Mouse (Mus musculus): Measurements from ENCODE around the gene Ets2. TPM values are rescaled to one million over a fixed set of nuclear protein-coding genes. Genes with fewer than 3 reads are reported as not detected.

The Ets2 gene
- total and polyA plus RNA-seq, 3 experiments: 49.4 to 138 (median 74.7) TPM

DNA sequence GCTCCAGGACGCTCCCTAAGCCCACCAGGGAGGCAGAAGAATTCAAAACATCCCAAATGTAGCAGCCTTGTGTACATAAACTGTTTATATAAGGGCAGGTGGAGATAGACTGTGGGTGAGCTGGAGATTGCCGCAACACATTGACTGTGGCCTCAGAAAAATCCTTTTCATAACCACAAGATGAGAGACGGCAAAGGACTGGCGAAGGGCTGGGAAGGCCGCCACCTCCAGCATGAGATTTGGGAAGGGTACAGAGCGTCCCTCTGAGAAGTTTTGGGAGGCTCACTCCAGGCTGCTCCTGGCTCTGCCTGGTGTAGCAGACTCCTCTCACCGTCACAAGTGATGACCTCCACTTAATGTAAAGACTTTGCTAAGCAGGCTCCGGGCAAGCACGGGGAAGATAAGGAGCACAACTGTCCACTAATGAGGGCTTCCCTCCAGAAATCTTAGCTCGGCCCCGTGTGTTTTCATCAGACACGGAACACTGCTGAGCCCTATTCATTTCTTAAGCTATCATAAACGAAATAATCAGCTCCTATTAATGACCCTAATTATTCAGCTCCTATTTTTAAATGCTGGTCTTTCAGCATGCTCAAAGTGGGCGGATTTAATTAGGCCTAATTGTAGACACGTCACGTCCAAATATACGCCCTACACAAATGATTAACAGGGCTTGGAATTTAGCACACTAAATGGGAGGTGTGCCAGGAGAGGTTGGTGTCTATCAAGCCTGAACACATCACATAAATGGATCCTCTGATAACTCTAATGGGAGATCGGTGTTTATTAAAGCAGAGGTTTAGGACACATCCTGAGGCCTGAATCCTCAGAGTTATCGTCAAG, 33.5 kb upstream of the Ets2 start:
- H3K27me3 ChIP-seq (ENCODE audit: insufficient read depth, low read length): peaks cover 38% of the 10 kb centered on the region
- TF ChIP-seq POLR2AphosphoS5 (IDR thresholded peaks at IDR 0.05; ENCODE audit: insufficient replicate concordance, low read depth, low read length) (no peak), GATA2 (IDR thresholded peaks at IDR 0.05; ENCODE audit: borderline replicate concordance, low read depth, low read length) (no peak), CTCF (IDR thresholded peaks at IDR 0.05; ENCODE audit: low read depth, low read length) (no peak), TAL1 (conservative IDR thresholded peaks at IDR 0.05; ENCODE audit: low read depth, low read length) (no peak), GATA1 (IDR thresholded peaks at IDR 0.05; ENCODE audit: borderline replicate concordance, low read length) (no peak)

DNA sequence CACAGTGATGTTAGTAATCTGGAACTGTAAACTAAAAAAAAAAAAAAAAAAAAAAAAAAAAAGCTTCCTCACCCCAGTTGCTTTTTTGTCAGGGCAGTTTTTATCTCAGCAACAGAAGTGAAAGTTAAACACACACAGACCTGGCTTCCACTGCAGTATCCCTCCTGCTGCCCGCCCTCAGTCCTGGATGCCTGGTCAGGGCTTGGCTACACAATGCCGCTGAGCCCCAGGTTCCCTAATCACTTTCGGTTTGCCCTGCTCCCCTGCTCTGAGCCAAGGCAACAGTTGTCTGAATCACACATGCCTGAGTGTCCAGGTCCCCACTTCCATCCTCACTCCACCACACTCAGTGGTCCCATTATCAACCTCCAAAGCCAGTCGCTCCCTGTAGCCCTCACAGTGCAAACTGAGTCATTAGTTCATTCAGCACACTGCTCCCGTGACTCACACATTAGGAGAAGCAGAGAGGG, 27.4 kb upstream of the Ets2 start:
- TF ChIP-seq GATA2 (IDR thresholded peaks at IDR 0.05; ENCODE audit: borderline replicate concordance, low read depth, low read length): no peak
- no peak for TF ChIP-seq POLR2AphosphoS5 (IDR thresholded peaks at IDR 0.05; ENCODE audit: insufficient replicate concordance, low read depth, low read length)
- TF ChIP-seq CTCF (IDR thresholded peaks at IDR 0.05; ENCODE audit: low read depth, low read length): no peak
- no peak for TF ChIP-seq GATA1 (IDR thresholded peaks at IDR 0.05; ENCODE audit: borderline replicate concordance, low read length)
- TF ChIP-seq TAL1 (conservative IDR thresholded peaks at IDR 0.05; ENCODE audit: low read depth, low read length): no peak
- H3K4me1 ChIP-seq (ENCODE audit: insufficient read depth, low read depth, low read length): peaks cover 5% of the 10 kb centered on the region
- peaks cover 38% of the 10 kb centered on the region for H3K27me3 ChIP-seq (ENCODE audit: insufficient read depth, low read length)
- DNase-seq (ENCODE audit: low spot score) (no peak), ATAC-seq (ENCODE audit: extremely low read depth, insufficient number of reproducible peaks, low FRiP score, poor library complexity, severe bottlenecking) (no peak)
- no peaks in the 10 kb centered on the region for H3K9me3 ChIP-seq (replicated peaks)
- no peak overlapping the region for H3K4me3 ChIP-seq (ENCODE audit: low read depth, low read length)
- no peaks in the 10 kb centered on the region for H3K36me3 ChIP-seq (replicated peaks)

More for the DNA sequence above, 33.5 kb upstream of the Ets2 start:
- ATAC-seq (ENCODE audit: extremely low read depth, insufficient number of reproducible peaks, low FRiP score, poor library complexity, severe bottlenecking) (no peak), DNase-seq (ENCODE audit: low spot score) (no peak)
- Histone ChIP-seq H3K4me3 (ENCODE audit: low read depth, low read length) (no peak overlapping the region), H3K4me1 (ENCODE audit: insufficient read depth, low read depth, low read length) (peaks cover under 1% of the 10 kb centered on the region), H3K36me3 (replicated peaks) (no peaks in the 10 kb centered on the region), H3K9me3 (replicated peaks) (no peaks in the 10 kb centered on the region)

DNA sequence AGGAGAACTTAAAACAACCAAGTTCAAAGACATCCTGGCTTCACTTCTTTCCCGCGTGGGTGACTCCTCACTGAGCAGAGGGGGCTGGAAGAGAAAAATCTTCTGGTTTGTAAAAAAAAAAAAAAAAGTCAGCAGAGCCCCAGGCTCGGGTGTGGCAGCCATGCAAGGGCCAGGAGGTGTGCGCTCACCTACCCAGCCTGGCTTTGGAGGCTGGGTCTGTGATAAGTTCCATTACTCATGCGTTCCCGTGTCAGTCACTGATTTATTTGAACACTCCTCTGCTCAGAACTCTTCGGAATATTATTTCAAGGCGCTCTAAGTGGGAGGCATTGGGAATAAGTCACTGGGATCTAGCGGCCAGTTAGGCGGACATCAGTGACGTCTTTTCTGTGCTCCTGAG, 26.7 kb upstream of the Ets2 start:
- no peak for DNase-seq (ENCODE audit: low spot score)
- Histone ChIP-seq H3K27me3 (ENCODE audit: insufficient read depth, low read length) (peaks cover 45% of the 10 kb centered on the region), H3K4me1 (ENCODE audit: insufficient read depth, low read depth, low read length) (peaks cover 5% of the 10 kb centered on the region), H3K9me3 (replicated peaks) (no peaks in the 10 kb centered on the region), H3K4me3 (ENCODE audit: low read depth, low read length) (no peak overlapping the region), H3K36me3 (replicated peaks) (no peaks in the 10 kb centered on the region)
- TF ChIP-seq CTCF (IDR thresholded peaks at IDR 0.05; ENCODE audit: low read depth, low read length) (no peak), GATA2 (IDR thresholded peaks at IDR 0.05; ENCODE audit: borderline replicate concordance, low read depth, low read length) (no peak), POLR2AphosphoS5 (IDR thresholded peaks at IDR 0.05; ENCODE audit: insufficient replicate concordance, low read depth, low read length) (no peak)
- ATAC-seq (ENCODE audit: extremely low read depth, insufficient number of reproducible peaks, low FRiP score, poor library complexity, severe bottlenecking): no peak

DNA sequence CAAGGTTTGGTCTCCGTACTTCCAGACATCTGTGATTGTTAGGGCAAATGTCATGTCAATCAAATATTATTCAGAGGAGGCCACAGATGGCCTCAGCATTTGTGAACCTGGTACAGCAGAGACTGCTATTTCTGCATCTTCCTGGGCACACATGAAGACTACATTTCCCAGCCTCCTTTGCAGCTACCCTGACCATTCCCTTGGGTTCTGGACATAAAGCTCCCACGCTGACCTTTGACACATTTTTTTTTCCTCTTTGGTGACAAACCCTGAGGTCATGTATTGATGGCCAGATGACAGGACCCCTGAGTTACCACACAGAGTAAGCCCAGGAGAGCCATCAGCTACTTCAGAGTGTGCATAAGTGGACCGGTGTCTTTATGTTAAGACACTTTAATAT, 25.2 kb upstream of the Ets2 start:
- ATAC-seq (ENCODE audit: extremely low read depth, insufficient number of reproducible peaks, low FRiP score, poor library complexity, severe bottlenecking) (no peak), DNase-seq (ENCODE audit: low spot score) (no peak)
- H3K4me1 ChIP-seq (ENCODE audit: insufficient read depth, low read depth, low read length): peaks cover 5% of the 10 kb centered on the region; the same call in 1 of the 2 replicates
- peaks cover 45% of the 10 kb centered on the region for H3K27me3 ChIP-seq (ENCODE audit: insufficient read depth, low read length)
- no peaks in the 10 kb centered on the region for H3K36me3 ChIP-seq (replicated peaks)
- H3K9me3 ChIP-seq (replicated peaks): no peaks in the 10 kb centered on the region
- no peak overlapping the region for H3K4me3 ChIP-seq (ENCODE audit: low read depth, low read length)
- TF ChIP-seq CTCF (IDR thresholded peaks at IDR 0.05; ENCODE audit: low read depth, low read length) (no peak), POLR2AphosphoS5 (IDR thresholded peaks at IDR 0.05; ENCODE audit: insufficient replicate concordance, low read depth, low read length) (no peak), GATA1 (IDR thresholded peaks at IDR 0.05; ENCODE audit: borderline replicate concordance, low read length) (no peak), GATA2 (IDR thresholded peaks at IDR 0.05; ENCODE audit: borderline replicate concordance, low read depth, low read length) (no peak), TAL1 (conservative IDR thresholded peaks at IDR 0.05; ENCODE audit: low read depth, low read length) (no peak)

DNA sequence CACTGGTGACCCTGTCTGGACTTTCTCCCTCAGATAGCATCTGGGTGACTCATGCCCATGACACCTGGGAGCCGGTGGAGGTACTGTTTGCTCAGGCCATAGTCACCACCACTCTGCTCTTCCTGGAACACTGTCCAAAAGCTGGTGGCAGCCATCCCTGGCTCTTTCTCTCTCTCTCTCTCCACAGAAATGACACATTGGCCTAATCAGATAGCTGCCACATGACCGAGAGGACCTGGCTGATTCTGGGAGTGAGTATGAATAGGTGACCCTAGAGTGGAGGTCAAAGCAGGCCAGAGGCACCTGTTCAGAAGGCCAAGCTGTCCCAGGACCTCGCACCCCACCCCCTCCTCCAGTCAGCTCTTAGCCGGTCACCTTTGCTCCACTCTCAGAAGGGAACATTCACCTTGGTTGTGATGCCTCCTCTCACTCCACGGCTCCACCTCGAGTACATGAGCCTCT, 19.4 kb upstream of the Ets2 start:
- TF ChIP-seq TAL1 (conservative IDR thresholded peaks at IDR 0.05; ENCODE audit: low read depth, low read length): no peak
- TF ChIP-seq CTCF (IDR thresholded peaks at IDR 0.05; ENCODE audit: low read depth, low read length): no peak
- no peak for TF ChIP-seq POLR2AphosphoS5 (IDR thresholded peaks at IDR 0.05; ENCODE audit: insufficient replicate concordance, low read depth, low read length)
- TF ChIP-seq GATA1 (IDR thresholded peaks at IDR 0.05; ENCODE audit: borderline replicate concordance, low read length): no peak
- TF ChIP-seq GATA2 (IDR thresholded peaks at IDR 0.05; ENCODE audit: borderline replicate concordance, low read depth, low read length): no peak
- H3K36me3 ChIP-seq (replicated peaks): no peaks in the 10 kb centered on the region
- no peak for DNase-seq (ENCODE audit: low spot score)
- H3K27me3 ChIP-seq (ENCODE audit: insufficient read depth, low read length): peaks cover 21% of the 10 kb centered on the region
- no peak overlapping the region for H3K4me3 ChIP-seq (ENCODE audit: low read depth, low read length)
- ATAC-seq (ENCODE audit: extremely low read depth, insufficient number of reproducible peaks, low FRiP score, poor library complexity, severe bottlenecking): no peak
- H3K4me1 ChIP-seq (ENCODE audit: insufficient read depth, low read depth, low read length): no peaks in the 10 kb centered on the region
- no peaks in the 10 kb centered on the region for H3K9me3 ChIP-seq (replicated peaks)

DNA sequence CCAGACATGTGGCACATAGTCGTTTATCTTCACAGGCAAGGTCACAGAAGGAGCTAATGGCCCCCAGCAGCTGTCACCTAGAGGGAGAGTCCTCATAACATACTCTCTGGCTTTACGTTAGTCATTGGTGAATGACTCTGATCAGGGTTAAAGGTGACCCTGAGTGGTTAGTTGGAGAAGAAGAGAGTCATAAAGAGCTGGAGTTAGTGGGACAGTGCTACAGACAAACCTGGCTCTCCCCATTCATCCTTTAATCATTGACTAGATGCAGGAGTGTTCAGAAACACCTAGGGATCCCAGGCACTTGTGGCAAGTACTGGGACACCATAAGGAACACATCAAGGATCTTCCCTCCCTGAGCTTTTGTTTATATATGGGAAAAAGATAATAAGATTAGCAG, 16.1 kb upstream of the Ets2 start:
- ATAC-seq (ENCODE audit: extremely low read depth, insufficient number of reproducible peaks, low FRiP score, poor library complexity, severe bottlenecking): no peak
- TF ChIP-seq GATA2 (IDR thresholded peaks at IDR 0.05; ENCODE audit: borderline replicate concordance, low read depth, low read length) (no peak), GATA1 (IDR thresholded peaks at IDR 0.05; ENCODE audit: borderline replicate concordance, low read length) (no peak), CTCF (IDR thresholded peaks at IDR 0.05; ENCODE audit: low read depth, low read length) (no peak), TAL1 (conservative IDR thresholded peaks at IDR 0.05; ENCODE audit: low read depth, low read length) (no peak), POLR2AphosphoS5 (IDR thresholded peaks at IDR 0.05; ENCODE audit: insufficient replicate concordance, low read depth, low read length) (no peak)
- no peak overlapping the region for H3K4me3 ChIP-seq (ENCODE audit: low read depth, low read length)

More for the DNA sequence above, 16.1 kb upstream of the Ets2 start:
- H3K36me3 ChIP-seq (replicated peaks): no peaks in the 10 kb centered on the region
- no peak for DNase-seq (ENCODE audit: low spot score)
- no peaks in the 10 kb centered on the region for H3K4me1 ChIP-seq (ENCODE audit: insufficient read depth, low read depth, low read length)
- H3K27me3 ChIP-seq (ENCODE audit: insufficient read depth, low read length): peaks cover 36% of the 10 kb centered on the region
- no peaks in the 10 kb centered on the region for H3K9me3 ChIP-seq (replicated peaks)
